Mouse (Mus musculus) adrenal gland, postnatal 10 days (tissue): ENCODE data around the gene Gzmg. TPM values are rescaled to one million over a fixed set of nuclear protein-coding genes. Genes with fewer than 3 reads are reported as not detected.
"Not testable (repeated sequence)": the region's sequence is repeated elsewhere in the genome, so short reads cannot be mapped to it uniquely, and the experiment has no call there.

Experiments
- DNase-seq: peaks from one replicate; pipeline ENCODE4 v3.0.0; 2021; ENCODE audit warnings: mixed read lengths
- long read RNA-seq, 2 experiments: library from polyadenylated mRNA; stranded (forward); transcript quantifications; one replicate each; pipeline ENCODE4 v2.0.0; 2021
- total RNA-seq, 2 experiments: library from RNA; stranded (reverse); gene quantifications; 2 replicates each; pipeline ENCODE4 v1.2.3; 2021

Gene Gzmg
- total RNA-seq, result not detected
- long read RNA-seq, experiment 1, result 0 reads
- long read RNA-seq, experiment 2, result 0 reads

DNA sequence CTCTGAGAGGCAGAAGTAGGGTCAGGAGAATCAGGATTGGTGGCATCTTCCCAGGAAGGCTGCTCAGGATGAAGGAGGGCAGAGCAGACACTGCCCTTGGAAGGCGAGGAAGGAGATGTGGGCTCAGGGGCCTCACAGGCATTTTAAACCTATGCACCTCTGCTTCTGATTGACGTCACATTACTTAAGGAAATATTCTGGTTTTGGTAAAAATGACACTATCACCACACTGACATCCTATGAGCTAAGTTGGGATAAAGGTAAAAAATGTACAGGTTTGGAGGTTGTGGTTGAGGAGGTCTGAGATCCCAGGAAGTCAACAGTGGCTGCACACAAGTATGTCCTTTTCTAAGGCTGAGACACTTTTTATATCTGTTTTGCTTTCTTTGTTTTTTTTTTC lies at the start of gene Gzmg:
TSS of gene Gzmg (minus strand) at position 101 of the 400 bp plus-strand sequence.
- not testable (repeated sequence) for DNase-seq

DNA sequence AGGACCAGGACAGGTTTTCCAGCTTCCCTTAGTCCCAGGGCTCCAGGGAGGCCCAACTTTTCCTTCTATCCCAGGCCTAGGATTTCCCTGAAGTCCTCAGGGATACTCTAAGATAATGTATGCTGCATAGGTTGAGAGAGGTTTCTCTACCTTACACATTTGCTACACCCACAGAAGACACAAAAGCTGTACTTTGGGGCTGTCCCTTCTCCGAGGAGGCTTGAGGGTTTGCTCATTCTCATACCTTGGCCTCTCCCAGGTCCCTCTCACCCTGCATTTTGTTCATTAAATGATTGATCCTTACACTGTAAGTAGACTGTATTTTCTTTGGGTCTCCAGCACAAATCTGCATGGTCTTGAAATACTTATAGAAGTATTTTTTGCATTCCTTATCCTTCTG lies 46.2 kb upstream of the Gzmg start:
- DNase-seq, result no peak

DNA sequence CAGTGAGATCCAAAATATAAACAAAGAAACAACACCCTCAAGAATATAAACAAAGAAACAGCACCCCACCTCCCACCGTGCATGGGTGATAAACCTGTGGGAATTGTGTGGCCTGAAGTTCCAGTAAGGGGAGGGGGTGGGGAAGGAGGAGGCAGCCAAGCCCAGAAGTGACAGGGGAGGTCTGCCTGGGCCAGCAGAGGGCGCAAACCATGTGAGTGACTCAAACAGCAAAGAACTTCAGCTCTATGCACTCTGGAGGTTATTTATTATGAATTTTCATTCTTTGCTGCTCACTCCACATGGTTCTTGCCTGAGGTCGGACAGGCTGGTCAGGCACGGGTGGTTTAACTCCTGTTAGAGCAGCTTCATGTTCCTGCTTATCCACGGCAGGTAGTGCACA lies 45.6 kb upstream of the Gzmg start:
- DNase-seq, result peak; percentile 44

DNA sequence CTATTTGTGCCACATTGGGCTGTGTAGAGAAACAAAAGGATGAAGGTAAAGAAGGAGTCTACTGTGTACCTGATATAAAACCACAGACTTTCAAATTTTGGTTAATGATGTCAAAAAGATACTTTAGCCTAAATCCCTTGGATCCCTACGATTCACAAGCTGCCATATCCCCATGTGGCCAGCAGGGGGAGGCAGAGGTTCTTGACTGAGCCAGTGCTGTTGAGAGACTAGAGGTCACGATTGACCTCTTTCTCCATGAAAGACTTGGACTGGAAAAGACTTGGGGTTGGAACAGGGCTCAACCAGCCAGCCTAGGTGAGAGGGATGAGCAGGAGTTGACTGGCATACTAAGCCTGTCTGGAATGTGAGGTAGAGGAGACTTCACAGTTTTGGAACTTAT lies 44.6 kb upstream of the Gzmg start:
- peak; percentile 82 for DNase-seq

DNA sequence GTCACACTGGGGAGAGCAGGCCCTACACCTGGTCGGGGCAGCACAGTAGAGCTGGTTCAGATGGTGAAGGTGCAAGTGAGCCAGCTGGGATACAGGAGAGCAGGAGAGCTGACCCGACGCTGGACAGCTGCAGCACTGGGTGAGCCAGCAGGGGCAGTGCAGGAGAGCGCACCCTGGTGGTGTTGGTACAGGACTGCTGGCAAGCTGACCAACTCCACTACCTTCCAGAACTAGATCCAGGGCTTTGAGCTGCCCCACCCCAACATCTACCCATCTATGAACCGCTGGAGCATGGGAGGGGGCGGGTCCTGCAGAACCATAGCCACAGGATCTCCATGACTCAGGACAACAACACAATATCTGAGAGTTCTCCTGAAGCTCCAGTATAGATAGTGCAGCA lies 27.6 kb upstream of the Gzmg start:
- DNase-seq, result peak; percentile 21

DNA sequence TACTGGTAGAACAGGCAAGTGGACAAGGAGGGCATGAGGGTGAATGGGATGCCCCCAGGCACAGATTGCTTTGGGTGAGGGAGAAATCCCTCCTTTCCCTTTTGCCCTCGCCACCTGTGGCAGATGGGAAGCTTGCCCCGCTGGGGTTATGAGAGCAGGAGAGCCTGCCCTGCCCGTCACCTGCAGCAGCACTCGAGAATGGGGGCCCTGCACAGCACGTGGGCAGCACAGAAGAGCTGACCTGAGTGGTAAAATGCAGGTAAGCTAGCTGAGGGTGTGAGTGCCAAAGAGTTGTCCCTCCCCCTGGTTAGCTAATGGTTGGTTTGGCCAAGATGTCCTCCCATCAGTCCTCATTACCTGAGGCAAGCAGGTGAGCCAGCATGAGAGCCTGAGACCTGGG lies 27.1 kb upstream of the Gzmg start:
- DNase-seq, result no peak

DNA sequence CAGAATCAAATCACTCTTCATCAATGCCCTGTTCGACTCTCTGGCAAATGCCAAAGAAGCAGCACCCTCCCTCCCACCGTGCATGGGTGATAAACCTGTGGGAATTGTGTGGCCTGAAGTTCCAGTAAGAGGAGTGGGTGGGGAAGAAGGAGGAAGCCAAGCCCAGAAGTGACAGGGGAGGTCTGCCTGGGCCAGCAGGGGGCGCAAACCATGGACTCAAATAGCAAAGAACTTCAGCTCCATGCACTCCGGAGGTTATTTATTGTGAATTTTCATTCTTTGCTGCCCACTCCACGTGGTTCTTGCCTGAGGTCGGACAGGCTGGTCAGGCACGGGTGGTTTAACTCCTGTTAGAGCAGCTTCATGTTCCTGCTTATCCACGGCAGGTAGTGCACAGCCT lies 18.3 kb upstream of the Gzmg start:
- peak; percentile 61 for DNase-seq

DNA sequence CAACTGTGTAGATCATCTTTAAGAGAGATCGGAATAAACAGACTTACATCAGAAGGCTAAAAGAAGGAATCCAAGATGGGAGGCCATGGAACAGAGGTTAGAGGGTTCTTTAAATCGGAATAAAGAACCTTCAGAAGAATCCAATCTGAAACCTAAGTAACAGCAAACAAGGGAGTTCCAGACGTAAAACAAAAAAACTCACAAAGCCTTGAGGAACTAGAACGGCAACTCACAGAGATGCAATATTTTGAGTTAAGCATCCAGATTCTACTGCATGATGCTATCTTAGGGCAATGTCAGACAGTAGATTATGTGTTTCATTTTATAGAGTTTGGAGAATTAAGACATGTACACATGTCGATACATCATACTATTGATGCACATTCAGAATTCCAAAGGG lies 15.1 kb upstream of the Gzmg start, which contains the start of gene Gzmn:
TSS of gene Gzmn (minus strand) at position 101 of the 400 bp plus-strand sequence.
- DNase-seq, result no peak

DNA sequence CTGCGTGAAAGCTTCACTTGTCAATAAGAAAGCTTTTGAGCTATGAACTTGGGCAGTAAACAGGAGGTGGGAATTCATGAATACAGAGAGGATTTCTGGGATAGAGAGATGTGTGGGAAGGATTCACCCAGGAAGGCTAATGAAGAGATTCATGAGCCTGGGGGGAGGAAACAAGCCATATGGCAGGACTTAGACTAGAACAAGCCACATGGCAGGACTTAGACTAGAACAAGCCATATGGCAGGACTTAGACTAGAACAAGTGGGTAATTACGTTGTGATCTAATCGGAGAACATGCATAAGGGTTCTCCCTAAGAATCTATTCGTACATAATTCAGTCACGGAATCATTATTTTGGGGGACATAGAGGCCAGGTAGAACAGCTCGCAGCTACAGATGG lies 14.0 kb upstream of the Gzmg start:
- DNase-seq, result no peak

DNA sequence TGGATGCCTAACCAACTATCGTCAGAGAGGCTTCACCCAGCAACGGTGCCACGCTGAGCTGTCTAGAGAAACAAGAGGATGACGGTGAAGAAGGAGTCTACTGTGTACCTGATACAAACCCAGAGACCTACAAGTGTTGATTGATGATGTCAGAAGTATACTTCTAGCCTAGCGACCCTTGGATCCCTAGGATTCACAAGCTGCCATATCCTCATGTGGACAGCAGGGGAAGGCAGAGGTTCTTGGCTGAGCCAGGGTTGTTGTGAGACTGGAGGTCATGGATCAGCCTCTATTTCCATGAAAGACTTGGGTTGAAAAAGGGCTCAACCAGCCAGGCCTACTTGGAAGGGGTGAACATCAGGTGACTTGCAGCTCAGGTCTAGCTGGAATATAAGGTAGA lies 13.4 kb upstream of the Gzmg start:
- no peak for DNase-seq

DNA sequence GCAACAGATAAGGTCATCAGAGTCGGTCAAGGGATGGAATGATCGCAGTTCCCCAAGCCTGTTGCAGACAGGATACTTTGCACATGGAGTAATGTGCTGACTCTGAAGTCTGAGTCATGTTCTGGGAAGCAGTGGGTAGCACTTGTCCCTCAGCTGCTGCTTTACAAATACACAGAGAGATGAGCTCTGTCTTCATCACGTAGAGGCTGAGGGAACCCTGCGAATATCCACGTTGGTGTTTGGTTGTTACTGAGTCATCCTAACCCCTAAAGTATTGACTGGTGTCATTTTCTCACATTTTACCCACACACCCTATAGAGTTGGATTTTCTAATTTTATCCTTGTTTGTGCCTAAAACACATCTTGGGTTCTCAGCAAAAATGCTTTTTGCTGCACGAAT lies 8.6 kb upstream of the Gzmg start:
- DNase-seq, result no peak

DNA sequence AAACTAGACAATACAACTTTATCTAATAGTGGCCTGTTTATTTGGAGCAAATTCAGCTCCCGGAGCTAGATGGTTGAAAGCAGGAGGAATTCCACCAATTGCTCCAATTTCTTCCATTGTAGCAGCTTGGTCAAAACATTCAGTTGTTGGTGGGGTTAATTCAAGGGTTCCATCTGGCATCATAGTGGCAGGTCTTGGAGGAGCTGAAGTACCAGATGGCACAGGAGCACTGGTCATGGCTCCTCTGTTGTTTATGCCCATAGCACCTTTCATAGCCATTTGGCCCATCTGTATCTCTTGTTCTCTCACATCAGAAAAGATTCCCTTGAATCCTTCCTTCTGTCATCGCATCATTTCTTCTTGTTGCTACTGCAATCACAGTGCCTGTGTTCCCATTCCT lies 2.7 kb upstream of the Gzmg start:
- DNase-seq, result no peak

DNA sequence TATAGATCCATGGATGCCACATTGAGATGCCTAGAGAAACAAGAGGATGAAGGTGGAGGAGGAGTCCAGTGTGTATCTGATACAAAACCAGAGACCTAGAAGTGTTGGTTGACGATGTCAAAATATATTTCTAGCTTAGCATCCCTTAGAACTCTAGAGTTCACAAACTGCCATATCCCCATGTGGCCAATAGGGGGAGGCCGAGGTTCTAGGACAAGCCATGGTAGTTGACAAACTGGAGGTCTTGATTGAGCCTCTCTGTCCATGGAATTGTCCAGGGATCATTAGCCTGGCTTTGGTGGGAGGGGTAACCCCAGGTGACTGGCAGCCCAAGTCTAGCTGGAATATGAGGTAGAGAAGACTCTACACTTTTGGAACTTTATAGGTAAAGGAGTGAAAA lies 4.0 kb downstream of the Gzmg start:
- no peak for DNase-seq

DNA sequence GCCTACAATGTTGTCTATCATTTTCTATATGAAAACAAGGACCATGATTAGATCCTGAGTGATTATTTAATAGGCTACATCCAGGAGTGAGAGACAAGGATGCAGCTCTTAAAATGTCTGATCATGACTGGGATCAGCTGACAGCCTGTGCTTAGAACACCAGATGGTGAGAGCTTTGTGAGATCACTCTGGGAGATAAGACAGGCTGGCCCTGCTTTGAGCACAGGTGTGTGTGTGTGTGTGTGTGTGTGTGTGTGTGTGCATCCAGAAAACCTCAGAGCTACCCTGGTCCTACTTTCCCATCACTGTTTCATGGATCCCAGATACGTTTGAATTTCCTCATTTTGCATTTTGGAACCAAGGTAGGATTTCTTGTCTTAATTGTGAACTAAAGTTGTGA lies 25.7 kb downstream of the Gzmg start:
- not testable (repeated sequence) for DNase-seq

DNA sequence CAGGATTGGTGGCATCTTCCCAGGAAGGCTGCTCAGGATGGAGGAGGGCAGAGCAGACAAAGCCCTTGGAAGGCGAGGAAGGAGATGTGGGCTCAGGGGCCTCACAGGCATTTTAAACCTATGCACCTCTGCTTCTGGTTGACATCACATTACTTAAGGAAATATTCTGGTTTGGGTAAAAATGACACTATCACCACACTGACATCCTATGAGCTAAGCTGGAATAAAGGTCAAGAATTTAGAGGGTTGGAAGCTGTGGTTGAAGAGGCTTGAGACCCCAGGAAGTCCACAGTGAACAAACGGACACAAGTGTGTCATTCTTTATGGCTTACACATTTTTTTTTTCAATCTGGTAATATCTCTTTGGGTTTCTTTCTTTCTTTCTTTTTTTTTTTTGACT lies 26.9 kb downstream of the Gzmg start, which contains the start of gene Gzmd:
TSS of gene Gzmd (minus strand) at position 101 of the 400 bp plus-strand sequence.
- DNase-seq, result not testable (repeated sequence)

DNA sequence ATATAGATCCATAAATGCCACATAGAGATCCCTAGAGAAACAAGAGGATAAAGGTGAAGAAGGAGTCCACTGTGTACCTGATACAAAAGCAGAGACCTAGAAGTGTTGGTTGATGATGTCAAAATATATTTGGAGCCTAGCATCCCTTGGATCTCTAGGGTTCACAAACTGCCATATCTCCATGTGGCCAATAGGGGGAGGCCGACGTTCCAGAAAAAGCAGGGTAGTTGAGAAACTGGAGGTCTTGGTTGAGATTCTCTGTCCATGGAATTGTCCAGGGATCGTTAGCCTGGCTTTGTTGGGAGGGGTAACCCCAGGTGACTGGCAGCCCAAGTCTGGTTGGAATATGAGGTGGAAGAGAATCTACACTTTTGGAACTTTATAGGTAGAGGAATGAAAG lies 31.0 kb downstream of the Gzmg start:
- no peak for DNase-seq

DNA sequence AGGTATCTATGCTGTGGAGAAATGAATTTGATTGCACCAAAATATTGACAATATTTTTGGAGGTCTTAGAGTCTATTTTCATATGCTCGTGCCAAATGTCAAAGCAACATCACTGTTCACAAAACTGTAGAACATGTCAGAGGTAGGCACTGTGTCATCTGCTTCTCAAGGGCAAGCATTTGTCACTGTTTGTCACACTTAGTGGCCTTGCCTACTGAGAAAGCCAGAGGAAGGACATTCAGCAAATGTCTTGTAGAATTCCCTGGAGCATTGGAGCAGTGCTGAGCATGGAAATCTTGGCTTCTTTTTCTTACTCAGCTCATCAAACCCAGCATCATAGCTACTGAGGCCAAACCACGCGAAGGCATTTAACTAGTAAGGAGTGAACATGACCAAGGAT lies 35.9 kb downstream of the Gzmg start:
- peak; percentile 19 for DNase-seq

DNA sequence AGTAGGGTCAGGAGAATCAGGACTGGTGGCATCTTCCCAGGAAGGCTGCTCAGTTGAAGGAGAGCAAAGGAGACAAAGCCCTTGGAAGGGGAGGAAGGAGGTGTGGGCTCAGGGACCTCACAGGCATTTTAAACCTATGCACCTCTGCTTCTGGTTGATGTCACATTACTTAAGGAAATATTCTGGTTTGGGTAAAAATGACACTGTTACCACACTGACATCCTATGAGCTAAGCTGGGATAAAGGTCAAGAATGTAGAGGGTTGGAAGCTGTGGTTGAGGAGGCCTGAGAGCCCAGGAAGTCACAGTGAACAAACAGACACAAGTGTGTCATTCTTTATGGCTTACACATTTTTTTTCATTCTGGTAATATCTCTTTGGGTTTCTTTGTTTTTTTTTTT lies 38.9 kb downstream of the Gzmg start, which contains the start of gene Gzme:
TSS of gene Gzme (minus strand) at position 101 of the 400 bp plus-strand sequence.
- DNase-seq, result no peak

DNA sequence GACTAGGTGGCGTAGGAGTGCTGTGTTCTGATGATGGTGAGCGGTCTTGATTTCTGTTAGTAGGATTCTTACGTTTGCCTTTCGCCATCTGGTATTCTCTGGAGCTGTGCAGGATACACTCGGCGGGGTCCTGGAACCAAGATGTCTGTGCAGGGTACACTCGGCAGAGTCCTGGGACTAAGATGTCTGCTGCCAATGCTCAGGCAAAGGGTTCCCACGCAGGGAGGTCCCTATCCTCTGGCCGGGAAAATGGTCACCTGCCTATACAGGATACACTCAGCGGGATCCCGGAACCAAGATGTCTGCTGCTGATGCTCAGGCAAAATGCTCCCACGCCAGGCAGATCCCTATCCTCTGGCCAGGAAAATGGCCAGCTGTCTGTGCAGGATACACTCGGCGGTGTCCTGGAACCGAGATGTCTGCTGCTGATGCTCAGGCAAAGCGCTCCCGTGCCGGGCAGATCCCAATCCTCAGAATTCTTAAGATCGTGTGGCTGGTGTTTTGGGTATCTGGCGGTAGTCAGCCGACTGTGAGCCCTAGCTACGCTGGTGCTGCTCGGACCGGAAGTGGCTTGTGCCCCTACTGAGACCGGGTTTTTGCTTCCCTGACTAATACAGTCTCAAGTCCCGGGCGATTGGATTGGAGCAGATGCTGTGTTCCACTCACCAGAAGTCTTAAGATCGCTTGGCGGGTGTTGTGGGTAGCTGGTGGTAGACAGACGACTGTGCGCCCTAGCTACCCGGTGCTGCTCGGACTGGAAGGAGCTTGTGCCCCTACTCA lies 43.7 kb downstream of the Gzmg start:
- DNase-seq, result not testable (repeated sequence)

Other genes with a start within 250 kb of the Gzmg start
- gene Cma1, start 214.9 kb downstream of the Gzmg start, total RNA-seq, result 1 to 10 TPM; 7.9 to 8.6 TPM
- gene Cma2, start 208.6 kb downstream of the Gzmg start, total RNA-seq, result not detected
- not detected for gene Mcpt1, start 141.6 kb downstream of the Gzmg start, total RNA-seq
- not detected for gene Mcpt9, start 129.1 kb downstream of the Gzmg start, total RNA-seq
- gene Mcpt2, start 117.5 kb downstream of the Gzmg start, total RNA-seq, result under 1 TPM in 1 of 2 experiments, not detected in 1; 0.24 TPM
- gene Mcpt4, start 97.3 kb downstream of the Gzmg start, total RNA-seq, result 1 to 10 TPM; 5.3 to 6.7 TPM
- gene Mcpt8, start 74.3 kb downstream of the Gzmg start, total RNA-seq, result under 1 TPM; 0.66 to 0.97 TPM
- 1 to 10 TPM in 1 of 2 experiments, under 1 TPM in 1; 0.48 to 1.2 TPM for gene Ctsg, start 57.0 kb downstream of the Gzmg start, total RNA-seq
- not detected for gene Gzme, start 39.0 kb downstream of the Gzmg start, total RNA-seq
- not detected for gene Gzmd, start 27.0 kb downstream of the Gzmg start, total RNA-seq
- not detected for gene Gzmn, start 15.0 kb upstream of the Gzmg start, total RNA-seq
- not detected for gene Gzmf, start 51.8 kb upstream of the Gzmg start, total RNA-seq
- not detected for gene Gzmc, start 75.1 kb upstream of the Gzmg start, total RNA-seq
- under 1 TPM; 0.18 to 0.21 TPM for gene Gzmb, start 102.7 kb upstream of the Gzmg start, total RNA-seq
- not detected for gene Atp12a, start 205.5 kb upstream of the Gzmg start, total RNA-seq
- 1 to 10 TPM in 1 of 2 experiments, under 1 TPM in 1; 0.91 to 1.3 TPM for gene Rnf17, start 243.0 kb upstream of the Gzmg start, total RNA-seq